Mouse (Mus musculus) hindbrain, embryonic 11.5 days (tissue): ENCODE measurements at regions not wholly inside any gene's neighbourhood (a gene's known extent, or its start where the extent isn't known, plus 50 kb on each side); places are given as distances from the start of the nearest gene placed in this dataset.

Experiments used
- ATAC-seq: fragments of 200-750 bp; cut with Nextera tagmentation; 2 replicates; pipeline ENCODE4 v1.8.0; 2017; ENCODE audit warnings: mild to moderate bottlenecking, moderate TSS enrichment, moderate library complexity; ENCODE audit not compliant: low FRiP score
- DNase-seq: peaks from one replicate; pipeline ENCODE4 v3.0.0-alpha.2; 2015; ENCODE audit warnings: low spot score
- H3K27ac ChIP-seq: fragments of 300-500 bp; sonication (generic); 2 replicates; pipeline ENCODE4 v1.5.1; 2014; ENCODE audit warnings: mild to moderate bottlenecking, low read depth, low read length
- H3K27me3 ChIP-seq: fragments of 300-500 bp; sonication (generic); 2 replicates; pipeline ENCODE4 v1.6.1; 2014; ENCODE audit warnings: mild to moderate bottlenecking, low read length, moderate library complexity, mixed read lengths; ENCODE audit not compliant: control insufficient read depth, insufficient read depth
- H3K36me3 ChIP-seq: fragments of 300-500 bp; sonication (generic); 2 replicates; pipeline ENCODE4 v1.6.1; 2014; ENCODE audit warnings: mild to moderate bottlenecking, low read length, moderate library complexity, mixed read lengths; ENCODE audit not compliant: control insufficient read depth, insufficient read depth
- H3K4me1 ChIP-seq: fragments of 300-500 bp; sonication (generic); replicated peaks from 2 replicates; pipeline ENCODE4 v1.6.1; 2014; ENCODE audit warnings: low read length, mixed read lengths; ENCODE audit not compliant: control insufficient read depth, insufficient read depth
- H3K4me2 ChIP-seq: fragments of 300-500 bp; sonication (generic); replicated peaks from 2 replicates; pipeline ENCODE4 v1.6.1; 2014; ENCODE audit warnings: mild to moderate bottlenecking, low read depth, low read length
- H3K4me3 ChIP-seq: fragments of 300-500 bp; sonication (generic); 2 replicates; pipeline ENCODE4 v1.5.1; 2014; ENCODE audit warnings: low read depth, low read length
- H3K9ac ChIP-seq: fragments of 300-500 bp; sonication (generic); 2 replicates; pipeline ENCODE4 v1.6.1; 2014; ENCODE audit warnings: low read depth, low read length
- H3K9me3 ChIP-seq: fragments of 300-500 bp; sonication (generic); 2 replicates; pipeline ENCODE4 v1.6.1; 2016; ENCODE audit warnings: low read length; ENCODE audit not compliant: control insufficient read depth
- WGBS: fragments of 180-500 bp; shearing (Covaris S2); extraction: QIAGEN DNeasy Blood & Tissue Kit; methylation state at CpG from one replicate; pipeline ENCODE4 v1.1.7; 2014; 5-methylcytosine and 5-hydroxymethylcytosine counted together

- H3K4me3 ChIP-seq: no peak overlapping the region
- 83% methylated on average over 6 of the region's 6 CpGs for WGBS
- H3K4me1 ChIP-seq: no peaks in the 10 kb centered on the region
- H3K27me3 ChIP-seq: no peaks in the 10 kb centered on the region
- no peak for DNase-seq
- ATAC-seq: no peak
- H3K4me2 ChIP-seq: no peak overlapping the region
- no peak overlapping the region for H3K9ac ChIP-seq
- no peaks in the 10 kb centered on the region for H3K9me3 ChIP-seq
- H3K27ac ChIP-seq: no peak overlapping the region
- no peaks in the 10 kb centered on the region for H3K36me3 ChIP-seq
Measured at GRCm38 (mm10) chr6:135501791-135502190, 139.4 kb downstream of the Emp1 start.

DNA sequence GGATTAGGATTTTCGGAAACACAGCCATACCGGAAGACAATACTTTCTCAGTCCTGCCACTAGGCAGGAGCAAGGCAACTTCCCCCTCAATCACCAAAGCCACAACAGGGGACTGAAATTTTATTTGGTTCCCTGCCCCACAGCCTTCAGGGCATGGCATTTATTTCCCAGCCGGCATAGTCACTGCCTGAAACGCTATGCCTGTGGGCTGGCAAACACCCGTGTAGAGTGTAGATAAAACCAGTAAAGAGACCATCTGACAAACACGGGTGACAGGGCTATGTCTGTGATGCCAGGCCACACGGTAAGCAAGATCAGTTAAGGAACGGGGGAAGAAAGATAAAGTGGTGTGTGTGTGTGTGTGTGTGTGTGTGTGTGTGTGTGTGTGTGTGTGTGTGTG lies 140.1 kb downstream of the Emp1 start:
- Histone ChIP-seq H3K4me3 (no peak overlapping the region), H3K4me2 (no peak overlapping the region), H3K36me3 (no peaks in the 10 kb centered on the region), H3K9ac (no peak overlapping the region), H3K27ac (no peak overlapping the region), H3K9me3 (no peaks in the 10 kb centered on the region), H3K4me1 (no peaks in the 10 kb centered on the region), H3K27me3 (no peaks in the 10 kb centered on the region)
- WGBS: 87% methylated on average over 8 of the region's 8 CpGs
- DNase-seq: no peak
- ATAC-seq: no peak

DNA sequence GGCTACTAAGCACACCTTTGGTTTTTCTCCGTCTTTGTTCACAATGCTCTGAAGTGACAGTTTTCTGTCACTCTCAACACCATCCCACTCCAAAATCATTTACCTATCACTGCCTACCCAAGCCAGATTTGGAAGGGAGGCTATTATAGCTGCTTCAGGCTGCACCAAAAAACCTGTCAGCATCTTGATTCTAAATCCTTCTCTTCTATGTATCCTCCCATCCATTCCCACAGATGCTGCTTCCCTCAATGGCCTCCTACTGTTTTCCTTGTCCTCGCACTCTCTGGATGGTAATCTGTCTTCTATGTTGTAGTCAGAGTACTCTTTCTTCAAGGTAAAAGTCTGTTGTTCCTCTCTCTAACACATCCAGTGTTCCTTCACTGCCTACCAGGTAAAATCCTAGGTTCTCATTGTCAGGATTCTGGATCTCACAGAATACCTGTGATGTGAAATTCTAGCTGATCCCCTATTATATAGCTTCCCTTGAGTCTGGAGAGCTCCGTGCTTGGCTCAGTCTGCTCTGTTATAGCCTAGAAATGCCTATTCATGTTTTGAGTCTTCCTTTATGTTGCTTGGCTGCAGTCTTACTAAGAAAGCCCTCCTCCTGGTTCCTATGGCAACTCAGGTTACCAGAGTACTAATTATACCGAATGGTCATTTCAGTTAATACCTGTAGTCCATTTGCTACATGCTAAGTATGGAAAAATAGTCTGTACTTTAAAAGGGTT lies 156.5 kb downstream of the Emp1 start:
- no peak overlapping the region for H3K9ac ChIP-seq
- H3K27ac ChIP-seq: no peak overlapping the region
- no peaks in the 10 kb centered on the region for H3K36me3 ChIP-seq
- 66% methylated on average over 4 of the region's 4 CpGs for WGBS
- no peaks in the 10 kb centered on the region for H3K9me3 ChIP-seq
- no peaks in the 10 kb centered on the region for H3K27me3 ChIP-seq
- no peaks in the 10 kb centered on the region for H3K4me1 ChIP-seq
- DNase-seq (no peak), ATAC-seq (no peak)
- no peak overlapping the region for H3K4me3 ChIP-seq
- no peak overlapping the region for H3K4me2 ChIP-seq

DNA sequence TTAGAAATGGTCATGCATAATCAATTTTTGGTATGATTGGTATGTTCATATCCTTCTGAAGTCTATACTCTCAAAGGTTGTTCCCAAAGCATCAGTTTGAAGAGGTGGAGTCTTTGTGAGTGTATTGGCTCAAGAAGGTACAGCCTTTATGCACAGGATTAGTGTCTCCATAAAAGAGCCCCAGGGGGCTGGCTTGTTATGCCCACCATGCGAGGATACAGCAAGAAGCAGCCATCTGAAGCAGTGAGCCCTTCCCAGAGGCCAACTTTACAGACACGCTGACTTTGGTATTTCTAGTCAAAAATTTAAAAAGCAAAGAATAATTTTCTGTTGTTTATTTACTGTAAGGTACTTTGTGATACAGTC lies 157.1 kb downstream of the Emp1 start:
- H3K4me2 ChIP-seq: no peak overlapping the region
- no peaks in the 10 kb centered on the region for H3K36me3 ChIP-seq
- DNase-seq (no peak), ATAC-seq (no peak)
- H3K27me3 ChIP-seq: no peaks in the 10 kb centered on the region
- H3K27ac ChIP-seq: no peak overlapping the region
- no peaks in the 10 kb centered on the region for H3K4me1 ChIP-seq
- H3K4me3 ChIP-seq: no peak overlapping the region
- 63% methylated on average over 2 of the region's 2 CpGs for WGBS
- no peak overlapping the region for H3K9ac ChIP-seq
- H3K9me3 ChIP-seq: no peaks in the 10 kb centered on the region

DNA sequence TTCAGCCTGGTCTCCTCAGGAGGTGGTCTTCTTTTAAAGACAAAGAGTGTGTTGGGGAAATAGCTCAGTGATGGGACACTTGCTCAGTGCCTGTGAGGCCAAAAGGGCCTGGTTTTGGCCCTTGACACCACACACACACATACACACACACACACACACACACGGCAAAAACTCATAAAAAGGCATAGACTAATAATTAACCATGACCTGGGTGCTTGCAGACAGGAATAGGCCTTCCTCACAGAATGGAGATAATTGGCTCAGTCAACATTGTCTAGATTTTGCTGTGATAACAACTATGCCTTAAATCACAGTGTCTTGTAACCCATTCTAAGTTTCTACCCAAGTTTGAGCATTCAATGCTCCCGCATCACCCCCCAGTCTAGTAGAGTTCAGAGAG lies 158.5 kb downstream of the Emp1 start:
- Histone ChIP-seq H3K27ac (no peak overlapping the region), H3K36me3 (no peaks in the 10 kb centered on the region), H3K27me3 (no peaks in the 10 kb centered on the region), H3K9ac (no peak overlapping the region), H3K4me2 (no peak overlapping the region), H3K4me1 (no peaks in the 10 kb centered on the region), H3K4me3 (no peak overlapping the region), H3K9me3 (no peaks in the 10 kb centered on the region)
- ATAC-seq (no peak), DNase-seq (no peak)
- WGBS: 82% methylated on average over 2 of the region's 2 CpGs

DNA sequence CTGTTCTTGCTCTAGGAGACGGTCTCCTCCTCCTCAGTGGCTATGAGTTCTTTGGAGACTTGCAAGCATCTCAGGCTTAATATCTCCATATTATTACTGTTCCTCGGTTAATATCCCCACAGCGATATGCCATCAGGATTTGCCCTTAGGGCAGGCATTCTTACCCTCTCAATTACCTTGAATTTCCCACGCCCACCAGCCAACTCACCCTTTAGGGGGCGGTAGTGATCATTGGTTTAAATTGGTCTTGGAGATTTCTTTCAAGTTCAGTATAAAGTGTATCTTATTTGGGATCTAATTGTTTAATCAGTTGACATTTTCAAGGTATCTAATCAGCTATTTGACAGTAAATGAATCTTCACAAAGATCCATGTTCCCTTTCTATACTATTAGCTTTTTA lies 162.5 kb downstream of the Emp1 start:
- no peak overlapping the region for H3K4me3 ChIP-seq
- no peaks in the 10 kb centered on the region for H3K4me1 ChIP-seq
- 73% methylated on average over 5 of the region's 5 CpGs for WGBS
- no peaks in the 10 kb centered on the region for H3K9me3 ChIP-seq
- H3K27ac ChIP-seq: no peak overlapping the region
- H3K27me3 ChIP-seq: no peaks in the 10 kb centered on the region
- no peak overlapping the region for H3K4me2 ChIP-seq
- DNase-seq (no peak), ATAC-seq (no peak)
- H3K36me3 ChIP-seq: no peaks in the 10 kb centered on the region
- H3K9ac ChIP-seq: no peak overlapping the region

DNA sequence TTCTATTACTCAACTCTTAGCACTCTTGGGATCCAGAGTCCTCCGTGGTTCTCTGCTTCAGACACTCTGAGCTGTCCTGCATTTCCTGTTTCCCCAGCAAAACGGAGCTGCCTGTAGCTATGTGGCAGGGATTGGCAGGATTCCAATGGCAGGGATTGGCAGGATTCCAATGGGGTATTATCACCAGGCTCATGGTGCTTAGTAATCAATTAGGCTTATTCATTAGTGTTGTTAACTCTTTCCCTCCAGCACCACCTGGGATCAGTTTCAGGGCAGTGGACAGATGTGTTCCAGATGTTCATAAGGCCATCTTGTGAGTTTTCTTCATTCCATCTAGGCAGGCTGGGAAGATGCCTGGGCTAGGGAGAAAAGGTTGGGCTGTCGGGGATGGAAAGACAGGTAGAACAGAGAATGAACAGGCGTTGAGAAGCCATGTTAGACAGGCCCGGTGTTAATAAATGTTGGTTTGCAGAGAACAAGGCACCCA lies 163.5 kb downstream of the Emp1 start:
- Histone ChIP-seq H3K4me2 (no peak overlapping the region), H3K9ac (no peak overlapping the region), H3K4me1 (no peaks in the 10 kb centered on the region), H3K27ac (no peak overlapping the region), H3K9me3 (no peaks in the 10 kb centered on the region), H3K27me3 (no peaks in the 10 kb centered on the region), H3K36me3 (no peaks in the 10 kb centered on the region), H3K4me3 (no peak overlapping the region)
- WGBS: 65% methylated on average over 5 of the region's 5 CpGs
- ATAC-seq: peak; percentile 62
- peak; percentile 39 for DNase-seq

GRCm38 (mm10) chr6:135526460-135527160 lies 164.3 kb downstream of the Emp1 start:
- H3K4me1 ChIP-seq: no peaks in the 10 kb centered on the region
- H3K27ac ChIP-seq: no peak overlapping the region
- no peak for ATAC-seq
- H3K36me3 ChIP-seq: no peaks in the 10 kb centered on the region
- no peaks in the 10 kb centered on the region for H3K9me3 ChIP-seq
- no peaks in the 10 kb centered on the region for H3K27me3 ChIP-seq
- H3K4me2 ChIP-seq: no peak overlapping the region
- 90% methylated on average over 24 of the region's 24 CpGs for WGBS
- DNase-seq: no peak
- H3K4me3 ChIP-seq: no peak overlapping the region
- H3K9ac ChIP-seq: no peak overlapping the region

GRCm38 (mm10) chr6:135527879-135528278 lies 165.5 kb downstream of the Emp1 start:
- Histone ChIP-seq H3K27me3 (no peaks in the 10 kb centered on the region), H3K4me1 (no peaks in the 10 kb centered on the region), H3K36me3 (no peaks in the 10 kb centered on the region), H3K9ac (no peak overlapping the region), H3K4me2 (no peak overlapping the region), H3K4me3 (no peak overlapping the region), H3K9me3 (no peaks in the 10 kb centered on the region), H3K27ac (no peak overlapping the region)
- ATAC-seq (no peak), DNase-seq (no peak)
- 81% methylated on average over 4 of the region's 4 CpGs for WGBS
